Mouse (Mus musculus): ENCODE measurements around the gene Fbln2. TPM values are rescaled to one million over a fixed set of nuclear protein-coding genes. Genes with fewer than 3 reads are reported as not detected.

Fbln2 gene
- polyA plus RNA-seq, 1 experiment from 2014 or later, result 19.5 TPM

GRCm38 (mm10) chr6:91182075-91182490 lies 30.2 kb upstream of the Fbln2 start:
- Histone ChIP-seq H3K9ac (ENCODE audit: low read depth, low read length) (no peak overlapping the region), H3K27ac (ENCODE audit: low read depth, low read length) (no peak overlapping the region), H3K36me3 (ENCODE audit: control insufficient read depth, insufficient read depth) (no peaks in the 10 kb centered on the region), H3K4me3 (ENCODE audit: low read depth, low read length) (no peak overlapping the region), H3K27me3 (replicated peaks; ENCODE audit: control insufficient read depth, insufficient read depth, low read length) (no peaks in the 10 kb centered on the region), H3K9me3 (ENCODE audit: control insufficient read depth) (no peaks in the 10 kb centered on the region), H3K4me1 (replicated peaks; ENCODE audit: control insufficient read depth, insufficient read depth, low read length) (no peaks in the 10 kb centered on the region), H3K4me2 (replicated peaks; ENCODE audit: low read depth) (no peak overlapping the region)
- 48% methylated on average over 4 of the region's 4 CpGs for WGBS
- TF ChIP-seq CTCF (IDR thresholded peaks at IDR 0.05; ENCODE audit: low read depth), result no peak
- ATAC-seq, result no peak

GRCm38 (mm10) chr6:91183041-91183440 lies 29.2 kb upstream of the Fbln2 start:
- H3K27me3 ChIP-seq (replicated peaks; ENCODE audit: control insufficient read depth, insufficient read depth, low read length), result no peaks in the 10 kb centered on the region
- TF ChIP-seq CTCF (IDR thresholded peaks at IDR 0.05; ENCODE audit: low read depth), result no peak
- WGBS, result 35% methylated on average over 1 of the region's 1 CpGs
- no peak for ATAC-seq
- no peak overlapping the region for H3K27ac ChIP-seq (ENCODE audit: low read depth, low read length)
- no peaks in the 10 kb centered on the region for H3K4me1 ChIP-seq (replicated peaks; ENCODE audit: control insufficient read depth, insufficient read depth, low read length)
- H3K4me3 ChIP-seq (ENCODE audit: low read depth, low read length), result no peak overlapping the region
- no peak overlapping the region for H3K9ac ChIP-seq (ENCODE audit: low read depth, low read length)
- no peak overlapping the region for H3K4me2 ChIP-seq (replicated peaks; ENCODE audit: low read depth)
- no peaks in the 10 kb centered on the region for H3K9me3 ChIP-seq (ENCODE audit: control insufficient read depth)
- no peaks in the 10 kb centered on the region for H3K36me3 ChIP-seq (ENCODE audit: control insufficient read depth, insufficient read depth)

GRCm38 (mm10) chr6:91183980-91184379 lies 28.3 kb upstream of the Fbln2 start:
- 60% methylated on average over 2 of the region's 2 CpGs for WGBS
- no peaks in the 10 kb centered on the region for H3K9me3 ChIP-seq (ENCODE audit: control insufficient read depth)

GRCm38 (mm10) chr6:91184776-91185175 lies 27.5 kb upstream of the Fbln2 start:
- 72% methylated on average over 3 of the region's 3 CpGs for WGBS
- Histone ChIP-seq H3K4me2 (replicated peaks; ENCODE audit: low read depth) (no peak overlapping the region), H3K36me3 (ENCODE audit: control insufficient read depth, insufficient read depth) (no peaks in the 10 kb centered on the region), H3K4me1 (replicated peaks; ENCODE audit: control insufficient read depth, insufficient read depth, low read length) (no peaks in the 10 kb centered on the region), H3K4me3 (ENCODE audit: low read depth, low read length) (no peak overlapping the region), H3K27ac (ENCODE audit: low read depth, low read length) (no peak overlapping the region), H3K9ac (ENCODE audit: low read depth, low read length) (no peak overlapping the region), H3K9me3 (ENCODE audit: control insufficient read depth) (no peaks in the 10 kb centered on the region), H3K27me3 (replicated peaks; ENCODE audit: control insufficient read depth, insufficient read depth, low read length) (no peaks in the 10 kb centered on the region)
- no peak for TF ChIP-seq CTCF (IDR thresholded peaks at IDR 0.05; ENCODE audit: low read depth)
- no peak for ATAC-seq

More at GRCm38 (mm10) chr6:91183980-91184379, 28.3 kb upstream of the Fbln2 start:
- no peak for ATAC-seq
- H3K4me3 ChIP-seq (ENCODE audit: low read depth, low read length), result no peak overlapping the region
- no peak overlapping the region for H3K27ac ChIP-seq (ENCODE audit: low read depth, low read length)
- H3K27me3 ChIP-seq (replicated peaks; ENCODE audit: control insufficient read depth, insufficient read depth, low read length), result no peaks in the 10 kb centered on the region
- no peak overlapping the region for H3K9ac ChIP-seq (ENCODE audit: low read depth, low read length)
- no peaks in the 10 kb centered on the region for H3K36me3 ChIP-seq (ENCODE audit: control insufficient read depth, insufficient read depth)
- no peak for TF ChIP-seq CTCF (IDR thresholded peaks at IDR 0.05; ENCODE audit: low read depth)
- H3K4me2 ChIP-seq (replicated peaks; ENCODE audit: low read depth), result no peak overlapping the region
- H3K4me1 ChIP-seq (replicated peaks; ENCODE audit: control insufficient read depth, insufficient read depth, low read length), result no peaks in the 10 kb centered on the region

GRCm38 (mm10) chr6:91185502-91185901 lies 26.8 kb upstream of the Fbln2 start:
- no peak overlapping the region for H3K4me3 ChIP-seq (ENCODE audit: low read depth, low read length)
- H3K27ac ChIP-seq (ENCODE audit: low read depth, low read length), result no peak overlapping the region
- H3K9ac ChIP-seq (ENCODE audit: low read depth, low read length), result no peak overlapping the region
- H3K27me3 ChIP-seq (replicated peaks; ENCODE audit: control insufficient read depth, insufficient read depth, low read length), result no peaks in the 10 kb centered on the region
- no peak overlapping the region for H3K4me2 ChIP-seq (replicated peaks; ENCODE audit: low read depth)
- TF ChIP-seq CTCF (IDR thresholded peaks at IDR 0.05; ENCODE audit: low read depth), result no peak
- no peaks in the 10 kb centered on the region for H3K9me3 ChIP-seq (ENCODE audit: control insufficient read depth)
- H3K4me1 ChIP-seq (replicated peaks; ENCODE audit: control insufficient read depth, insufficient read depth, low read length), result no peaks in the 10 kb centered on the region
- no peak for ATAC-seq
- no peaks in the 10 kb centered on the region for H3K36me3 ChIP-seq (ENCODE audit: control insufficient read depth, insufficient read depth)
- 85% methylated on average over 5 of the region's 5 CpGs for WGBS

- H3K4me3 ChIP-seq (ENCODE audit: low read depth, low read length), result no peak overlapping the region
- no peaks in the 10 kb centered on the region for H3K9me3 ChIP-seq (ENCODE audit: control insufficient read depth)
- ATAC-seq, result no peak
- 41% methylated on average over 4 of the region's 4 CpGs for WGBS
- no peak overlapping the region for H3K9ac ChIP-seq (ENCODE audit: low read depth, low read length)
- no peak overlapping the region for H3K27ac ChIP-seq (ENCODE audit: low read depth, low read length)
- TF ChIP-seq CTCF (IDR thresholded peaks at IDR 0.05; ENCODE audit: low read depth), result peak; percentile 76
- no peaks in the 10 kb centered on the region for H3K27me3 ChIP-seq (replicated peaks; ENCODE audit: control insufficient read depth, insufficient read depth, low read length)
- no peaks in the 10 kb centered on the region for H3K4me1 ChIP-seq (replicated peaks; ENCODE audit: control insufficient read depth, insufficient read depth, low read length)
- H3K36me3 ChIP-seq (ENCODE audit: control insufficient read depth, insufficient read depth), result no peaks in the 10 kb centered on the region
- no peak overlapping the region for H3K4me2 ChIP-seq (replicated peaks; ENCODE audit: low read depth)
These were observed 25.9 kb upstream of the Fbln2 start for GRCm38 (mm10) chr6:91186161-91186931.

Data from intestine, postnatal 0 days (tissue).